1 mouse cellular context compared by ENCODE assay signal in the genomic region with DNA sequence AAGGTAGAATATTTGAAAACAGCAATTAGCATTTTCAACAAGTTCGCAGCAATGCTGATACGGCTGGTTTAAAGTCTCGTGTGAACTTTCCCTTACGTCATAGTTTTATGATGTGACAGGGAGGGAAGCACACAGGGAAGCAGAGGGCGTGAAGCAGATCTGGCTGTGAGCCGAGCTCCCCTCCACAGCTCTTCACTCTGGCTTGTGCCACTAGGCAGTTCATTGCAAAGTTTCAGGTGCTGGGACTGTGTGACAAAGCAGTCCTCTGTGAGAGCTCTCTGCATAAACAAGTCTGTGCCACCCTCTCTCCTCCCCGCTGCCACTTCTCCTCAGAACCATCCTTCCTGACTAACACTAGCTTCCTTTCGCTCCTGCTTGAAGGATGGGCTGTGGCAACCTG.
TF ChIP-seq lines count a peak whose summit lies in the region.

No protein-coding gene starts in this region.

TF ChIP-seq in CH12.LX, 34 proteins besides CTCF, POLR2A, EP300 and RAD21 (continued from another document):
- TF ChIP-seq MAX (IDR thresholded peaks at IDR 0.05; ENCODE audit: low read length) (0 out of 2 replicates have a peak, but pooled peaks have one; percentile 29), NELFE (IDR thresholded peaks at IDR 0.05; ENCODE audit: low read depth, low read length) (no peak), PAX5 (IDR thresholded peaks at IDR 0.05; ENCODE audit: low read length) (no peak), KAT2A (IDR thresholded peaks at IDR 0.05; ENCODE audit: insufficient replicate concordance, low read length) (no peak), JUND (conservative IDR thresholded peaks at IDR 0.05; ENCODE audit: low read depth, low read length) (no peak)
